Mouse (Mus musculus) common myeloid progenitor, adult 5-6 weeks (primary cell): ENCODE data around the gene Nck1. TPM values are rescaled to one million over a fixed set of nuclear protein-coding genes. Genes with fewer than 3 reads are reported as not detected.

Source experiments
- ATAC-seq: replicated peaks from 2 replicates; pipeline ENCODE4 v1.8.0; 2016; ENCODE audit warnings: low read depth, mild to moderate bottlenecking, moderate TSS enrichment, inconsistent platforms; ENCODE audit not compliant: poor library complexity, severe bottlenecking
- total RNA-seq: library from RNA; stranded (forward); fragments of 200-1000, 187-1606 nt; gene quantifications from 2 replicates; pipeline ENCODE4 v1.2.3, GENCODE M21; 2017

Nck1 gene
- total RNA-seq, 1 experiment from 2014 or later: 39.1 TPM

DNA sequence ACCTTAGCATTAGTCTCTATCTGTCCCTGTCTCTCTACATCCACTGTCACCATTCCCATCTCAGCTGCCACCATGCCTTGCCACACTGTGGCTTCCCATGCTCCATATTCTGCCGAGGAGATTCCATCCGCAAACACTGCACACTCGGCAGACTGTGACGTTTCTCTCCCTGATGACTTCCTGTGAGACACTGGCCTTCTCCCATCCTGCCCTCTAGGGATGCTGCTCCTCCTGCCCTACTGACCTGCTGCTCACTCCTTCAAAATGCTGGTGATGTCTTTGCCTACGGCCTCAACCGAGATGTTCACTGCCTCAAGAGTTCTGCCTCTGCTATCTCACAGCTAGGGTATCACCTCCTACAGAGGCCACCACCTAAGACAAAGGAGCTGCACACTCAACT is 72.6 kb downstream of the Nck1 start:
- ATAC-seq: no peak

DNA sequence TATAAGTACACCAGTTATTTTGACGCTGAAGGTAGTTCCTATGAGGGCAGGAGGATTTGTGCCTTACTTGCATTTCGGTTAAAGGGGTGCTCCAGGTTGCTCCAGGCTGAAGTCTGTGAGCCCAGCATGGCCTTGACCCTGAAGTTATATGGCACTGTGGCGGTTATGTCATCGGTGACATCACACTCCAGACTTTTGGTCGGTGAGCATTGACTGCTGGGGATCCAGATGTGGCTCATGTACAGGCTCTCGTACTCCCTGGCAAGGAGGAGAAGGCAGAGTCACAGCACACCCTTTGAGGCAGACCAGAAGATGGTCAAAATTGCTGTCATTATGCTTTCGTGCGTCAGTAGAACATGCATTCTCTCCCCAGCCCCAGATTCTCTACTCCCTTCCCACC is 73.0 kb downstream of the Nck1 start:
- no peak for ATAC-seq

DNA sequence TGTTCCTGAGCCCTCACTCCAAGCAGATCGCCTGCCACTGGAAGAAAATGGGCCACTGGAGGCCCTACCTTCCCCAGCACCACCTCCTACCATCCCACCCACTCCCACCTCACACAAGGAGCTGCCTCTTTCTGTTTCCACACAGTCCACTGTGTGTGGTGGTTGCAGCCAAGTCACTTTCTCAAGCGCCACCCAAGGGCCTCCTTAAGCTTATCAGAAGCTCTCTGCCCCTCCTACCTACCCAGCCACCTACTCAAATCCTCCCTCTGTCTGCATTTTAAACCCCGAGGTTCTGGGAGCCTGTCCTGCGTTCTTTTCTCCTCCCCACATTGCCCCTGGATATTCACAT is 74.4 kb downstream of the Nck1 start:
- no peak for ATAC-seq

DNA sequence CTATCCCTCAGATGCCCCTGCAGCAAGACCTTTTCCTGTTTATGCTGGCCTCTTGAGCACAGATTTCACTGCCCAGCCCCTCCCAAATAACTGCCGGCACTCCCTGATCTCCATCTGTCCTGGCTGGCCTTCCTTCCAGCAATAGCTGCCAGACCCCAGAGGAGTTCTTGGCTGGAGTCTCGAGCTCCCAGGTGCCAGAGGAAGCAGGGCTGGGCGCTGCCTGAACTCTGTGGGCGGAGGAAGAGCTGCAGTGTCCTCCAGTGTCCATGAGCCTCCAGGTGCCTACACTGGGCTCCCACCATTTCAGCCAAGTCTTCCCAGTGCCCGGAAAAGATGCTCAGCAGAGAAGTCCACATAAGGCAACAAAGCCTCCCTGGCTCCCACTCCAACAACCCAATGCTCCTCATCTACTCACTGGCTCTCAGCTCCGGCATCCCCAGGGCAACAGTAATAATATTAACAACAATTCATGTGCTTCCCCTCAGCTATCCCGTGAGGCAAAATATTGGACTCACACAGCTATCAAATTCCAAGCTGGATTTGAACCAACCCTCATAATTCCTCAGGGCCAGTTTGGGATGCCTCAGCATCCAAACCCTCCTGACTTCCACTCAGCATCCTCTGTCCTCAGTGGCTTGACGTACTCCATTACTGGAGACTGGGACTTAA is 74.9 kb downstream of the Nck1 start:
- ATAC-seq: no peak

DNA sequence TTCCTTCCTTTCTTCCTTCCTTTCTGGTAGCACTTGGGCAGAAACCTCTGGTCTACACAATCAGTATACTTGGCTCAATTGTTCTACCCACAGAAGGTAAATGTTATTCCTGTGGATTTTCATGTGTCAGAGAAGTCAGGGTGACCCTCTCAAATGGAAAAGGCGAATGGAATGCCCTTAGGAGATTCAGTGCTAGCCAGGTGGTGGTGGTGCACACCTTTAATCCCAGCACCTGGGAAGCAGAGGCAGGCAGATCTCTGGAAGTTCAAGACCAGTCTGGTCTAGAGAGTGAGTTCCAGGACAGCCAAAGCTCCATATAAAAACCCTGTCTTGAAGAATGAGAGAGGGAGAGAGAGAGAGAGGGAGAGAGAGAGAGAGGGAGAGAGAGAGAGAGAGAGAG is 75.7 kb downstream of the Nck1 start:
- no peak for ATAC-seq

DNA sequence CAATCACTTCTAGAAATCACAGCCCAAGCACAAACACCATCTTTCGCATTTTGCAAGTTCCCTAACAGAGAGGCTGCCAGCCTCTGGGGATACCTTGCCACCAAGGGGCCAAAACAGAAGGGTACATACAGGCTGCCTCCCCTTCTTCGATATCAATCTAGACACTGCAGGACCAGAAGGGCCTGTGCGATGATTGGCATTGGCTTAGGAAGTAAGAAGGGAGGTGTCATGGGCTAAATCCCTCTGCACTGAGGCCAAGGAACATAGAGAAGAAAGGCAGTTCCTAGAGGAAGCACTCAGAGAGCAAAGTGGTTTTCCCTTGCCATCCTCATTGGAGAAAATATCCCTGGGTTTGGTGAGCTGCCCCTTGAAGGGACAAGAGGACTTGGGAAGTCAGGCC is 76.3 kb downstream of the Nck1 start:
- no peak for ATAC-seq

DNA sequence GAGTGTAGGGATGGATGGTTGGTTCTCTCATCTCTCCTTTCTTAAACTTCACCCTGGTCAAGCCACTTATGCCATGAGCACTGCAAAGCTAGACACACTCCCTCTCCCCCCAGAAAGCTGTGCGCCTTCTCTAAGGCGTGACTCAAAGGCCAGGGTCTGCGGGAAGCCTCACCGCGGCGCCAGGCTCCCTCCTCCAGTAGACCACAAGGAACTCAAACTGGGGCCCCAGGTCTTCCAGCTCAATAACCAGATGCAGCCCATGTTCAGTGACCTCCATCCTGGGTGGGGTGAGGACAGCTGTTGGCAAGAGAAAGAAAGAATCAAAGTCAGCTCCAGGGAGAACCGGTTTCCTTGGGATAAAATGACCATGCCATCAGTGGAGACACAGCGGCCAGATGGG is 77.8 kb downstream of the Nck1 start:
- no peak for ATAC-seq

DNA sequence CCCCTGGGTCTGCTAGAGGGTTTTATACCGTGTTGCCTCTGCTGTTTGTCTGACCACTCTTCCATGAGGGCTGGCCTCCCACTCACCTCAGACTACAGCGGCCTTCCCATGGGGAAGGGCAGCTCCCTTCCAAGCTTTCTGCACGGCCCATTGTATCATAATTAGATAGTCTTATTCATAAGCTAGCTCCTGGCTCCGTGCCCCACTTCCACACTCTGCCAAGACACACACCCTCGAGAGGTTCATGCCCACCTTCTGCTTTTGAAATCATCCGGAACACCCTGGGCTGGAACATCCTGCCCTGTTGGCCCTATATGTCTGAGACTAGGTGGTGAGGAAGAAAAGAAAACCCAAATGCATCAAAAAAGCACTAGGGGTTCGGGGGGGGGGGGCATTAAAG is 78.3 kb downstream of the Nck1 start:
- ATAC-seq: no peak

DNA sequence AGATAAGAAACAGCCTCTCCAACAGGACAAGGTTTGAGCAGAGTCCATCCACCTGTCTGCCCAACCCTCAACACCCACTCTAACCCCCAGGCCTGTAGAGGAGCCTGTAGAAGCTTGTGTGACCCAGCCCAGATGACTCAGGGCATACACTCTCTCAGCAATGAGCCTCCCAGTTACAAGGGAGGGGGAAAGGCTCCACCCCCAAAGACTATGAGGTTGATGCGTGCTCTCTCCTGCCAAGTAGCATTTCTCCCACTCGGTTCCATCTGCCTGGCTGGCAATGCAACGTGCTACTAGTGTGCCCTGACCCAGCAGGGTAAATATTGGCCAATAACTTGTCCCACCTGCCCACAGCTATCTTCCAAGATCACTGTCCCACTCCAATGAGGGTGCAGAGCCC is 79.2 kb downstream of the Nck1 start:
- no peak for ATAC-seq

DNA sequence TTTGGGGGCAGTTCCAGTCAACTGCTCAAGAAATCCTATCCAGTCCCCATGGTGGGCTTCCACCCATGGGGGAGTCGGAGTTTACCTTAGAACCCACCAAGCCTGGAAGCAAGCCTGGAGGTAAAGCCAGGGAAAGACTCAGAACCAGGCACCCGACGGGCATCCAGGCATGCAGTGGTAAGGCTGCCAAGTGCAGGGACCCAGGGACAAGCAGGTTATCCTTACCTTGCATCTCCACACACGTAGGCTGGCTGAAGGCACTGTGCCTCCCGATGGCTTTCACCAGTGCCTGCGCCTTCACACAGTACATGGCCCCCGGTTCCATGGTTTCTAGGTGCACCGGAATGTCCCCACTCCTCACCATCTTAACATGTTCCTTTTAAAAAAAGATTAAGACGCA is 79.9 kb downstream of the Nck1 start:
- ATAC-seq: no peak

DNA sequence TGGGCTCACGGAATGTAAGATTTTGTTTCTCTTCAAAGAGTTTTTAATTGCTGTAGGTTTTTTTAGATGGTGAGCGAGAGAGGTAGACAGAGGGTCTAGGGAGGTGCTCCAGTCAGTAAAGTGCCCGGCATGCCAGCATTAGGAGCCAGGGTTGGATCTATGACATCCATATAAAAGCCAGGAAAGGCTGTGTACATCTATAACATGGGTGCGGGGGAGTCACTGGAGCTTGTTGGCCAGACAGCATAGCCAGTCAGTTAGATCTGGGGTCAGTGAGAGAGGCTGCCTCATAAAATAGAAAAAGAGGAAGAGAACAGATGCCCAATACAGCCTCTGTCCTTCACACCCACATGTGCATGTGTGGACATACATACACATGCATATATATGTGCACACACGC is 80.6 kb downstream of the Nck1 start:
- ATAC-seq: no peak

DNA sequence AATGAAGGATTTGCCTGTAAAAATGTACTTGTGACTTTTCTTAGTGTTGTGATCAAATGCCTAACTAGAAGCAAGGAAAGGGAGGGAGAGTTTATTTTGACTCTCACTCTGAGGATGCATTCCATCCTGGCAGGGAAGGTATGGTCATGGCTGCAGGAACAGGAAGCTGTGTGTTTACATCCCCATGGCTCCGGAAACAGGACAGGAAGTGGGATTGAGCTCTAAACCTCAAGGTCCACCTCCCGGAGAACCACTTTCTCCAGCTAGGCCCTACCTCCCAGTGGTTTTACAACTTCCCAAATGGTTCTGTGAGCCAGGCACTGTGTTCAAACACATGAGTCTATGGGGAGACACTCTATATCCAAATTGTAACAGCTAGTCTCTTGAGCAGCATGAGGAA is 82.2 kb downstream of the Nck1 start:
- no peak for ATAC-seq

DNA sequence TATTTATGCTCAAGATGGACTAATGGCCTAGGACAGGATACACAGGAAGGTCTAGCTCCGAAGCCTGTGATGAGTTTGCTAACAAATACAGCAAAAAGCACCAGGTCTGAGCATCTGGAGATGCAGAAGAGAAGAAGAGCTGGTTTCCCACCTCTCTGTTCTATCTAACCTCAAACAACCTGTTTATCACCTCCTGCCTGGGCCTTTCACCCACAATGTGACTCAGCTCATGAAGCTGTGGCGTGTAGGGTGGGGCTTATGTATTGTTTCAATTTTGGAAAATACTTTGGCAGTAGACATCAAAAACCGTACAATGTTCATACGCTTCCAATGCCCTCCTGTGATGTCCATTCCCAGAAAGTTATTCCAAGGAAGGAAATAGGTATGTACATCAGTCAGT is 83.8 kb downstream of the Nck1 start:
- ATAC-seq: no peak

DNA sequence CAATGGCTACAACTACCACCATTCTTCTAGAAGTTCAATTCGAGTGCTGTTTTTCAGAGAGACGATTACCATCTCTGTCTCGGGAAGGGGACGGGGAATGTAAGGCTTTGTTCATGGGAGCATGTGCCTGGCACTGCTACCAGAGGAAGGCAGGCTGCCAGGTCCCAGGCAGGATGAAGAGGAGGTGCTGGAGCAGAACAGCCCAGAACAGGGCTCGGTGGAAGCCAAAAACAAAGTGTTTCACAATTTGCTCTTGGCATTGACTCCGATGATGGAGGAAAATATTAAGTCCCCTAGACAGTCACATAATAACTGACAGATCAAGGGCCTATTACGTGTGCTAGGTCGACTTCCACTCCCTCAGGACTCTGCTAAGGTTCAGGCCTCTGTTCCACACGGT is 84.3 kb downstream of the Nck1 start:
- ATAC-seq: no peak

DNA sequence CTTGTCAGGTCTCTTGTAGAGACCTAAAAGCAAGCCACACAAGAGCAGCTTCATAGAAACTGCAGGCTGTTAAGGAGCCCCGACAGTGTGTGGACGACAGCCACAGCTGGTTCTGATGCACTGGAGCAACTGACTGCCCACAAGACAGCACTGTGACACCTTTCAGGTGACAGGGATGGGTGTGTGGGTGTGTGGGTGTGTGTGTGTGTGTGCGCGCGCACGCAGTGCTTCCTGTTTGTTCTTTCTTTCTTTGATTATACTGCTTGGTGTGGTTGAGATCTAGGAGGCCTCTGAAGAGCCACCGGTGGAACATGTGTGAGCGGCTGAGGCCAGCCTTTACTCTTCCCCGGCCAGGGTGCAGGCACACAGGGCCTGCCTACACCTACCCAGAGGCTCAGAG is 85.7 kb downstream of the Nck1 start:
- no peak for ATAC-seq

DNA sequence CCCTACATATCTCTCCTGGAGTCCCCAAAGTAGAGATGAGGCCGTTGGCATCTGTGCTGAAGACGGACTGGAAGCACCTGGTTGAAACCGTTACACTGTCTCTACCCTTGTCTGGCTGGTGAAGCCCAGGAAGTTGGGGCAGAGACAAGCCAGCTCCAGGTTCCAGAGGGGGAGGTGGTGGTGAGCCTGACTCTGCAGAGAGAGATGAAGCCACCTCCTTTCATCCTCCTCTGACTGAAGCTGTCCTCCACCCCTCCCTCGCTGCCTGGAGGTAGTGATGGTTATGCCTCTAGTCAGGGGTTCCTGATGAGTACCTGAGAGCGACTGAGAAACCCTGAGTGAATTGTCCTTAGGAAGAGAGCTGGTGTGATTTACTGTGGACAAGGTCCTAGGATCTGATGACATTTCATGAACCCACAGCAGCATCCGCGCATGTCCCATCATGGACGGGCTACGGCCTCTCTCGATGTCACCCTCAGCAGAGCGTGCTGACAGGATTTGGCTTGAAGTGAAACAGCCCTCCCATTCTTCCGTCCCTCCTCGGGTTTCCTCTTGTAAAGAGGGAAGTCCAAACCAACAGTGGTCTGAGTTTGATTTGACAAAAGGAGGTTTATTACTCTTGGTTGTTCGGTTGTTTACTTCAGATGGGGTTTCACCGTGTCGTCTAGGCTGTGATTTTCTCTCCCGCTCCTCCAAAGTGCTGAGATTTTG is 87.8 kb downstream of the Nck1 start:
- ATAC-seq: peak; percentile 59

DNA sequence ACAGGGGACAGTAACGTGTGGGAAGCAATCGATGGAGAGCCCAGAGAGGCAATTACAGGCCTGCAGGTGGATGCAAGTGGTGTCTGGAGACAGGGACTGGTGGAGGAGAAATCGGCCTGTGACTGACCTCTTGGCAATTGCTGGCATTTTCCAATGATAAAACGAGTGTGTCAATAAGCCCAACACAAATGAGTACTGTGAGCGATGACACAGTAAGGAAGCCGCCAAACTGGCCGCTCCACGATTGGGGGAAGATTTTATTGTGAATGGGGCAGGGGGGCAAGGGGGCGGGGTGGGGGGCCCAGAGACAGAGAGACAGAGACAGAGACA is 91.3 kb downstream of the Nck1 start:
- ATAC-seq: no peak; the same call in 1 of the 2 replicates

DNA sequence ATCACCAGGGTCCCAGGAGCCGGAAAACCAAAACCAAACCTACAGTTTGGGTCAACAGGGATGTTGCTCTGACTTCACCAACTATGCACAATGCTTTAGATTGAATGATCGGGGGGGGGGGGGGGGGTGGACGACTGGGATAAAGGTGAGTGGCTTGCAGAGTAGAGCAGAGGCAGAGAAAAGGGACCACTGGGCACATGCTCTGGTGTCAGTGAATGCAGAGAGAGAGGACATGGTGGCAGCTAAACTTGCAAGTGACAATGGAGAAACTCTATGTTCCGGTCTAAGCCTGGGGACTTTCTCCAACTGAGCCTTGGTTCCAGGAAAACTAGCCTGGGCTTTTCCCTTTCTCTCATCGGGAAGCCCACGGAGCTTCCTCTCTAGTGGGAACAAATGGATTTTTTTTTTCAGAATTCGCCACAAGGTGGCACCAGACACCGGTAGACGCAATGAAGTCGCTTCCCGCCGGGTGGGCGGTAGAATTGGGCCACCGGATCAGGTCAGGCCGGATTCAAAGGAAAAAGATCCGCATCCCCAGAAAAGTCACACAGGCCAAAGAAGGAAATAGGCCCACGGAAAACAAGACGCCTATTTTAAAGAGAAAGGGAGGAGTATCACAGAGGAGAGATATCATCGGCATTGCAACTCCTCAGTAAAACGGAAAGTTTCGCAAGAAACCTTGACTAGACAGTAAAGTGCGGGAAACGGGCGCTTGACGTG is 91.8 kb downstream of the Nck1 start:
- peak; percentile 57 for ATAC-seq

DNA sequence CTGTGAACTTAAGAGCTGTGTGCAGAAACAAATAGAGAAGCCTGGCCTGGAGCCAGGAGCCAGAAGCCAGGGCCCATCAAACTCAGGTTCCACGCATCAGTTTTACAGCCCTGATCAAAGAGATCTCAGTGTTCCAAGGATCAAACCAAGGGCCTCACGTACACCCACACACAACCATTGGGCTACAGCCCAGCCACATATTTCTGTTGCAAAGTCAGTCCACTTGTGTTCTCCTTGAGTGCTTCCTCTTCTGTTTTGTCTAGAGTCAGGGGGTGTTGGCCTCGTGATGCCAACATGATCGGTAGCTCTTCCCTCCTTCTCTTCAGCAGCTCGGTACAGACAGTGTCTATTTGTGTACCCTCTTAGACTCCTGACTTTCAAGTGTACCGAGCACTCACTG is 93.5 kb downstream of the Nck1 start:
- peak; percentile 37; the same call in 1 of the 2 replicates for ATAC-seq

DNA sequence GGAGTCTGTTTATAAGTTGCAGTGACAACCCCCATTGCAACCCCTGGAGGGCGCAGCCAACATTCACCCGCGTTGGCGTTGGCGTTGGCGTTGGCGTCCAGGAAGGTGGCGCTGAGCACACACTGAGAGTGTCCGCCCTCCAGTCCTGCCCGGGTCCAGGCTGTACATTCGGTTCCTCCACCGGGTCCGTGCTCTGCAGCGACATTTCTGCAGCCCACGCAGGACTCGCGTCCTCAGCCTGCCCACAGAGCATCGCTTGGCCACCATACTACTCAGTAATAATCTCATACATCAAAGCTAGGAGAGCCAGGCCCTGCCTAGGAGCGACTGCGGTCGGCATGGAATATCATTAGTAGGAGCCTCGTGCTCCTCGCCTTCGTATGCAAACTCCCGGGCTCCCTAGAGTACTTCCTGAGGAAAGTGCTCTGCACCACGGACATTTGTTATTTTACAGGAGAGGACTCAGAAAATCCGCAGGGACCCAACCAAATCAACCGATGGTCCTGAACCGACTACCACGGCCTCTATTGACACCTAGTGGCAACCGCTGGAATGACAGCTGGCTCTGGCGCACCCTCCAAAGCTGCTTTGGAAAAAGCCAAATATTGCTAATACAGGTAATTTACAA is 99.8 kb downstream of the Nck1 start:
- ATAC-seq: peak; percentile 92
